Mouse (Mus musculus) bone marrow, adult 2 months (tissue): ENCODE results near the gene Hivep3. TPM values are rescaled to one million over a fixed set of nuclear protein-coding genes. Genes with fewer than 3 reads are reported as not detected.

Source experiments
- H3K27ac ChIP-seq: fragments of 200-500 bp; 2 replicates; pipeline ENCODE4 v1.5.1; 2012; ENCODE audit warnings: low read depth, mild to moderate bottlenecking, control low read depth, inconsistent platforms, low read length; ENCODE audit not compliant: control insufficient read depth, poor library complexity, insufficient read depth
- H3K4me1 ChIP-seq: fragments of 200-500 bp; 2 replicates; pipeline ENCODE4 v1.6.1; 2011; ENCODE audit warnings: low read length; ENCODE audit not compliant: control insufficient read depth, insufficient read depth
- H3K4me3 ChIP-seq: fragments of 200-500 bp; replicated peaks from 2 replicates; pipeline ENCODE3; 2011; ENCODE audit warnings: mild to moderate bottlenecking, low read depth, low read length, control low read depth; ENCODE audit not compliant: control insufficient read depth
- CTCF ChIP-seq: fragments of 200-500 bp; IDR thresholded peaks from 2 replicates; pipeline ENCODE4 v1.5.1; 2011; ENCODE audit warnings: low read length, control low read depth; ENCODE audit not compliant: control insufficient read depth, insufficient read depth
- POLR2A ChIP-seq: fragments of 200-500 bp; IDR thresholded peaks from 2 replicates; pipeline ENCODE4 v1.6.1; 2011; ENCODE audit warnings: low read depth, mild to moderate bottlenecking, control low read depth, low read length, borderline replicate concordance; ENCODE audit not compliant: control insufficient read depth
- WGBS: fragments of 180-500 bp; shearing (Covaris S2); methylation state at CpG from one replicate; pipeline ENCODE4 v1.1.7; 2018; 5-methylcytosine and 5-hydroxymethylcytosine counted together
- polyA plus RNA-seq: library from polyadenylated mRNA; stranded (reverse); fragments of >200 nt; gene quantifications from 2 replicates; pipeline ENCODE4 v1.2.4, GENCODE M21; 2011; ENCODE audit warnings: low replicate concordance; ENCODE audit not compliant: missing spikeins, insufficient read depth, insufficient read length

The Hivep3 gene
- polyA plus RNA-seq, 1 experiment = 7.3 TPM

- 73% methylated on average over 3 of the region's 3 CpGs for WGBS
- H3K4me3 ChIP-seq = no peak overlapping the region
- H3K27ac ChIP-seq = no peak overlapping the region
- H3K4me1 ChIP-seq = no peaks in the 10 kb centered on the region; the same call in 1 of the 2 replicates
- TF ChIP-seq POLR2A (no peak), CTCF (no peak)
Measured at GRCm38 (mm10) chr4:119946224-119946887, 212.8 kb downstream of the Hivep3 start.

GRCm38 (mm10) chr4:119947232-119948162, 213.9 kb downstream of the Hivep3 start:
- 48% methylated on average over 12 of the region's 12 CpGs for WGBS
- no peak for TF ChIP-seq CTCF
- no peak for TF ChIP-seq POLR2A

GRCm38 (mm10) chr4:119948406-119948805, 214.8 kb downstream of the Hivep3 start:
- Histone ChIP-seq H3K4me1 (no peaks in the 10 kb centered on the region; the same call in 1 of the 2 replicates), H3K27ac (no peak overlapping the region), H3K4me3 (no peak overlapping the region)
- WGBS = 80% methylated on average over 6 of the region's 6 CpGs
- no peak for TF ChIP-seq POLR2A
- no peak for TF ChIP-seq CTCF

More at GRCm38 (mm10) chr4:119947232-119948162, 213.9 kb downstream of the Hivep3 start:
- H3K27ac ChIP-seq = no peak overlapping the region
- no peak overlapping the region for H3K4me3 ChIP-seq
- H3K4me1 ChIP-seq = no peaks in the 10 kb centered on the region; the same call in 1 of the 2 replicates

- Histone ChIP-seq H3K4me1 (no peaks in the 10 kb centered on the region; the same call in 1 of the 2 replicates), H3K4me3 (no peak overlapping the region), H3K27ac (no peak overlapping the region)
- WGBS = 73% methylated on average over 12 of the region's 12 CpGs
- no peak for TF ChIP-seq CTCF
- no peak for TF ChIP-seq POLR2A
Measured at GRCm38 (mm10) chr4:119948922-119949614, 215.5 kb downstream of the Hivep3 start.

- H3K4me3 ChIP-seq = no peak overlapping the region
- TF ChIP-seq POLR2A = no peak
- TF ChIP-seq CTCF = no peak
- 73% methylated on average over 5 of the region's 5 CpGs for WGBS
- H3K27ac ChIP-seq = no peak overlapping the region
- H3K4me1 ChIP-seq = no peaks in the 10 kb centered on the region; the same call in 1 of the 2 replicates
Measured at GRCm38 (mm10) chr4:119950181-119950580, 216.6 kb downstream of the Hivep3 start.

- Histone ChIP-seq H3K27ac (no peak overlapping the region), H3K4me3 (no peak overlapping the region), H3K4me1 (no peaks in the 10 kb centered on the region; the same call in 1 of the 2 replicates)
- TF ChIP-seq POLR2A = no peak
- TF ChIP-seq CTCF = no peak
- WGBS = 83% methylated on average over 1 of the region's 1 CpGs
Measured at GRCm38 (mm10) chr4:119951081-119951480, 217.5 kb downstream of the Hivep3 start.

- H3K4me3 ChIP-seq = no peak overlapping the region
- WGBS = 85% methylated on average over 7 of the region's 7 CpGs
- H3K27ac ChIP-seq = no peak overlapping the region
- H3K4me1 ChIP-seq = peaks cover 5% of the 10 kb centered on the region
- TF ChIP-seq CTCF = no peak
- TF ChIP-seq POLR2A = no peak
Measured at GRCm38 (mm10) chr4:119955008-119955407, 221.4 kb downstream of the Hivep3 start.
